Mouse (Mus musculus) adipocyte (in vitro differentiated cells): Measurements from ENCODE around the gene Retsat.
A peak's percentile ranks its signal among the peaks of the same experiment; 100 is the strongest.

Source experiments
- DNase-seq: peaks from one replicate; pipeline ENCODE4 v3.0.0-alpha.2; 2016; ENCODE audit warnings: low spot score

Gene Retsat

GRCm38 (mm10) chr6:72623661-72624402, 25.6 kb downstream of the Retsat start:
- peak; percentile 71 for DNase-seq

GRCm38 (mm10) chr6:72626391-72626790, 28.1 kb downstream of the Retsat start:
- no peak for DNase-seq

- DNase-seq: no peak
Measured at GRCm38 (mm10) chr6:72627276-72627675, 29.0 kb downstream of the Retsat start.

GRCm38 (mm10) chr6:72630370-72630769, 32.1 kb downstream of the Retsat start:
- no peak for DNase-seq

- DNase-seq: no peak
Measured at GRCm38 (mm10) chr6:72630961-72631360, 32.7 kb downstream of the Retsat start.

- DNase-seq: no peak
Measured at GRCm38 (mm10) chr6:72631700-72632099, 33.4 kb downstream of the Retsat start.

GRCm38 (mm10) chr6:72634311-72634710, 36.0 kb downstream of the Retsat start:
- no peak for DNase-seq

GRCm38 (mm10) chr6:72635760-72636431, 37.6 kb downstream of the Retsat start:
- peak; percentile 82 for DNase-seq

- DNase-seq: no peak
Measured at GRCm38 (mm10) chr6:72636940-72637339, 38.7 kb downstream of the Retsat start.

GRCm38 (mm10) chr6:72641218-72641954, 43.1 kb downstream of the Retsat start:
- DNase-seq: no peak

GRCm38 (mm10) chr6:72644576-72644975, 46.3 kb downstream of the Retsat start:
- DNase-seq: peak; percentile 69

- DNase-seq: no peak
Measured at GRCm38 (mm10) chr6:72645364-72645763, 47.1 kb downstream of the Retsat start.

GRCm38 (mm10) chr6:72647383-72647820, 49.1 kb downstream of the Retsat start:
- peak; percentile 78 for DNase-seq

- no peak for DNase-seq
Measured at GRCm38 (mm10) chr6:72648002-72648595, 49.8 kb downstream of the Retsat start.

- DNase-seq: peak; percentile 61
Measured at GRCm38 (mm10) chr6:72650338-72650851, 52.1 kb downstream of the Retsat start.

- DNase-seq: peak; percentile 99
Measured at GRCm38 (mm10) chr6:72653419-72653818, 55.1 kb downstream of the Retsat start.

GRCm38 (mm10) chr6:72654355-72654754, 56.1 kb downstream of the Retsat start:
- no peak for DNase-seq

- peak; percentile 93 for DNase-seq
Measured at GRCm38 (mm10) chr6:72655309-72656052, 57.2 kb downstream of the Retsat start.

GRCm38 (mm10) chr6:72656053-72656442, 57.8 kb downstream of the Retsat start:
- no peak for DNase-seq

GRCm38 (mm10) chr6:72658006-72658405, 59.7 kb downstream of the Retsat start:
- DNase-seq: peak; percentile 72
